ENCODE assay signal across 10 mouse cellular contexts in the genomic region with DNA sequence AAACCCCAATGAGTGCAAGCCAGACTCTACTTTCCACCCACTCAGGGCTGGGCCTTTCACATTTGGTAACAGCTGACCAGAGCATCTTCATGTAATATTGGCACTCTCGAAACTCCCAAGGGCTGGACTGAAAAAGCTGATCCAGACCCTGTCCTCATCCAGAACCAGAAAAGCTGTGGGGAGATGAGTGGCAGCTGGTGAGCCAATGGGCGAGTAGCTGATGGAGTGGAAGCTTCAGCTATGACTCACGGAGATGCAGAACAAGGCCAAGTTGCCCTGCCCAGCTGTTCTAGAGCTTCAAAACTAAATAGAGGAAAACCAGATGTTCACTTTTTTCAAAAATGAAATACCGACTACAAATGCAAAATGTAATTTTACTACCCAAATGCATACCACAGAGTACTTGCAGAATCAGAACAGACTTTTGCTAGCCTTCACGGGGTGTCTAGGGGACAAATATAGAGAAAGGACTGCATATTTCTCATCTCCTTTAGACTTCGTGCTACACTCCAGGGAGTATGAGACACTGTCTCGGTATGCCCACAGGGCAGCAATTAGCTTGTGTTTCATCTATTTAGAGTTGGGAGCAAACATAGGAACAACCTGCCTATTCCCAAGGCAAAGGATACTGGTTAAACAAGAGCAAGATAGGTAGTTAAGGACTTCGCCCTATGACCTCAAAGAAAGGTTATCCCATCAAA. TPM values are rescaled to one million over a fixed set of nuclear protein-coding genes. Genes with fewer than 3 reads are reported as not detected.
A peak's percentile ranks its signal among the peaks of the same experiment; 100 is the strongest.
DNase-seq lines count a peak whose midpoint lies in the region; ATAC-seq and TF ChIP-seq lines count a peak whose summit lies in the region.
"Had no signal": no experiment of that assay in that cellular context is flagged by ENCODE, and none has a peak within 500 bp of the region (broad histone marks: within the 10 kb centered on the region; RNA-seq: fewer than 3 reads in every experiment).

No protein-coding gene starts in this region.

- H3K27me3 ChIP-seq in heart, adult 2 months (ENCODE audit: control insufficient read depth, insufficient read depth, low read length) = no peaks in the 10 kb centered on the region
- H3K27me3 ChIP-seq in heart, embryonic 10.5 days (ENCODE audit: insufficient read depth, poor library complexity, severe bottlenecking) = no peaks in the 10 kb centered on the region
- H3K27me3 ChIP-seq: neural tube, embryonic 12.5 days had no signal

- H3K9me3 ChIP-seq in heart, embryonic 10.5 days = no peaks in the 10 kb centered on the region
- H3K9me3 ChIP-seq: neural tube, embryonic 12.5 days had no signal

- TF ChIP-seq POLR2A in heart, adult 2 months (IDR thresholded peaks at IDR 0.05; ENCODE audit: insufficient read depth, low read depth, low read length) = no peak

- DNase-seq in heart, adult 2 months = peak; percentile 72 to 86
- no peak for DNase-seq in heart, embryonic 10.5 days (ENCODE audit: low spot score)
- DNase-seq in NIH3T3 (ENCODE audit: low read depth) = peak; percentile 91
- DNase-seq in gastrocnemius, postnatal 4 days (ENCODE audit: low spot score in 2 of 2) = peak; percentile 41 to 74
- peak; percentile 81 for DNase-seq in lung, postnatal 25 days (ENCODE audit: low spot score)
- DNase-seq in B cell, adult 2 months = no peak
- no peak for DNase-seq in left cerebral cortex, postnatal 4 days

- no peak overlapping the region for H3K4me3 ChIP-seq in heart, adult 2 months
- no peak overlapping the region for H3K4me3 ChIP-seq in heart, embryonic 10.5 days
- H3K4me3 ChIP-seq: neural tube, embryonic 12.5 days had no signal

- peak overlapping the region; percentile 42 for H3K27ac ChIP-seq in heart, adult 2 months
- no peak overlapping the region for H3K27ac ChIP-seq in heart, embryonic 10.5 days
- H3K27ac ChIP-seq: liver, embryonic 14.5 days; neural tube, embryonic 12.5 days had no signal

- no peaks in the 10 kb centered on the region for H3K36me3 ChIP-seq in heart, adult 2 months (ENCODE audit: control insufficient read depth, insufficient read depth, low read length)
- H3K36me3 ChIP-seq in heart, embryonic 10.5 days = no peaks in the 10 kb centered on the region
- H3K36me3 ChIP-seq: neural tube, embryonic 12.5 days had no signal

- H3K9ac ChIP-seq in heart, adult 2 months (ENCODE audit: low read depth, low read length) = no peak overlapping the region
- H3K9ac ChIP-seq: liver, embryonic 14.5 days; neural tube, embryonic 12.5 days had no signal

- 75% methylated on average over 8 of the region's 8 CpGs for WGBS in heart, adult 2 months
- WGBS in heart, embryonic 10.5 days = 82% methylated on average over 8 of the region's 8 CpGs

- 0 out of 2 replicates have a peak, but pooled peaks have one; percentile 33 for TF ChIP-seq EP300 in heart, adult 2 months (IDR thresholded peaks at IDR 0.05; ENCODE audit: insufficient read depth, low read depth, low read length)

- no peak for ATAC-seq in erythroid progenitor cell, adult 5-6 weeks (replicated peaks; ENCODE audit: low FRiP score, poor library complexity, severe bottlenecking)

- intact Hi-C loops in heart, adult 2 months (cut with DNase I) = no loop called here
- intact Hi-C loops in left cerebral cortex, postnatal 4 days (cut with DNase I) = no loop called here

- no peaks in the 10 kb centered on the region for H3K79me2 ChIP-seq in heart, adult 2 months (replicated peaks; ENCODE audit: control insufficient read depth, insufficient read depth, low read length)

- no peaks in the 10 kb centered on the region; the same call in 1 of the 2 replicates for H3K4me1 ChIP-seq in heart, adult 2 months (ENCODE audit: control insufficient read depth, insufficient read depth, low read length)
- H3K4me1 ChIP-seq in heart, embryonic 10.5 days = no peaks in the 10 kb centered on the region
- H3K4me1 ChIP-seq: neural tube, embryonic 12.5 days had no signal

- TF ChIP-seq CTCF in heart, adult 2 months (IDR thresholded peaks at IDR 0.05) = no peak

RNA-seq across cellular contexts. Expression of a gene that starts 22.7 kb away (rescaled TPM):
- 10 to 100 TPM; 64.0 to 65.3 TPM for total RNA-seq in heart, adult 2 months (2021)
- polyA plus RNA-seq in heart, adult 2 months (2012; rRNA removed) = 43.4 and 59.4 TPM in 2 replicates
- polyA plus RNA-seq in heart, embryonic 10.5 days (2016; fragmentation: Nextera tagmentation; extraction: Ambion mirVana) = 66.7 and 78.8 TPM in 2 replicates
- 100 to 1,000 TPM; 163 to 171 TPM for total RNA-seq in gastrocnemius, postnatal 4 days (2021)
- 10 to 100 TPM; 12.8 to 14.5 TPM for total RNA-seq in left cerebral cortex, postnatal 4 days (2021)
- 0.36 TPM in 1 of 2 replicates, not detected in the other for total RNA-seq in erythroid progenitor cell, adult 5-6 weeks (2015; ENCODE audit: low replicate concordance)
- total RNA-seq in erythroid progenitor cell, adult 5-6 weeks (2017; ENCODE audit: low replicate concordance) = 0.13 TPM in 1 of 2 replicates, not detected in the other

Comparison
In these comparisons a context has a peak if more than half of its experiments do, and no peak if none do; other contexts are left out.
1. DNase-seq: peak in heart, adult 2 months (2 of 2), NIH3T3 (single experiment), gastrocnemius, postnatal 4 days (2 of 2) and lung, postnatal 25 days (single experiment); none in heart, embryonic 10.5 days (single experiment), B cell, adult 2 months (0 of 2) and left cerebral cortex, postnatal 4 days (single experiment).
2. RNA of a gene that starts 22.7 kb away (total RNA-seq): 163 to 171 TPM in gastrocnemius, postnatal 4 days, 64.0 to 65.3 TPM in heart, adult 2 months and 12.8 to 14.5 TPM in left cerebral cortex, postnatal 4 days; 0.13 to 0.36 TPM in erythroid progenitor cell, adult 5-6 weeks; every median in the first group is over 10 times any median in the second.